Mouse (Mus musculus) retina, embryonic 14.5 days (tissue): ENCODE measurements around the gene Ceacam1.
A peak's percentile ranks its signal among the peaks of the same experiment; 100 is the strongest.
"Not testable (repeated sequence)": the region's sequence is repeated elsewhere in the genome, so short reads cannot be mapped to it uniquely, and the experiment has no call there.

Experiments used
- DNase-seq: peaks from one replicate; pipeline ENCODE4 v3.0.0-alpha.2; 2015; ENCODE audit warnings: low spot score

The Ceacam1 gene

DNA sequence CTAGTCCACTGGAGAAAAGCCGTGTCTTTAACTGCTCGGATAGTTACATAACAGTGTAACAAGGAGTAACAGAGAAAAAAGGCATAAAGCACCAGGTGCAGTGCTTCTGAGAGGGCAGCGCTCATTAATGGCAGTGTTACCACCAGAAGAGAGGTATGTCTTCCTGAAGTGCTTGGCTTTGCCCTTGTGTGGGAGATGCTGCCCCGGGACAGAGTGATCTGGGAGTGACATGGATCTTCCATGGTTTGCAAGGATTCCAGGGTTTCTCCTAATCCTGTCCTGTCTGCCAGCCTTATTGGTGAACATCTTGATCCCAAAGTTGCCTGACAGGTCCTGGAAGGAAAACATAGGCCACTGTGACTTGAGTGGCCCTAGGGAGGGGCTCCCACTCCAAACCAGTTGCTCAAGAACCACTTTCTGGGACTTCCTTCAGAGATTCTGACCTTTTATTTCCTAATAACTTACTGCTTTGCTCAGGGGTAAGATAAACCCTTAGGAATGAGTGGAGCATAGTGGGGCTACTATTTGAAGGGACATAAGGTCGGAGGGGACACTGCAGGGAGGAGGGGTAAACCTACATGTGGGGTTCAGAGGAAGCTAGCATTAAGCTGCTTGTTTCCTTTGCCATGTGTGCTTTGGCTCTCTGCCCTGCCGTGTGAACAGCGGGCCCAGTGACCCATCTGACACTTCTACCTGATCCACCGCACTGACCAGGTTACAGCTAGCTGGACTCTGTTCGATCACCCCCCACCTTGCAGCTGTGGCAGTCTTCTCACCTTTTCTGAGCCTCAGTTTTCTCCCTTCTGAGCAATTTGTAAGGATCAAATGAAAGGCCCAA is 37.2 kb downstream of the Ceacam1 start:
- no peak for DNase-seq

DNA sequence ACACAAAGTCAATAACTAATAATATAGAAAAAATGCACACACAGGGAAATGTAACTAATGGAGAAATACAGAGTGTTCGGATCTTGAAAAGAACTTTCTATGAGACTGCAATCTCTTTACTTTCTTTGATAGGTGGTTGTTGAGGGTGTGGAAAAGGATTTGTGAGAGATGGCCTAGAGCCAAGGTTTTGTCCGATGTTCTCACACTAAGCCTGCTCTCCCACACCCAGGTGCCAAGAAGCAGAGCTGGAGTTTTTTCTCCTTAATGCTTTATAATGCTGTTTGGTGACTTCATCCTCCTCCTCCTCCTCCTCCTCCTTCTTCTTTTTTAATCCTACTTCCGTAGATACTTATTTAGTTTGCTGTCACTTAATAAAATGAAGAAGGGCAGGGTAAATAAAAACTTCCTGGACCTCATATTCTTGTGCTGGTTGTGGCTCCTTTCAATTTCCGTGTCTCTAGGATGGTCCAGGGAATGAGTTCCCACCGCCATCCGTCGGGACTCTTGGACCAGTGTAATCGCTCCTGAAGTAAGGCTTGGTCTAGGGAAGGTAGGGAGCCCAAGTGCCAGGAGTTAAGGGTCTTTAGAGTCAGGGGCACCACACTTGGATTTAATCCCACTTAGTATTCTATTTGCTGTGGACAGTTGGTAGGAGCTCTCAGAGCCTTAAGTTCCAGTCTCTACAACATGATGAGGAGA is 38.1 kb downstream of the Ceacam1 start:
- DNase-seq: no peak

DNA sequence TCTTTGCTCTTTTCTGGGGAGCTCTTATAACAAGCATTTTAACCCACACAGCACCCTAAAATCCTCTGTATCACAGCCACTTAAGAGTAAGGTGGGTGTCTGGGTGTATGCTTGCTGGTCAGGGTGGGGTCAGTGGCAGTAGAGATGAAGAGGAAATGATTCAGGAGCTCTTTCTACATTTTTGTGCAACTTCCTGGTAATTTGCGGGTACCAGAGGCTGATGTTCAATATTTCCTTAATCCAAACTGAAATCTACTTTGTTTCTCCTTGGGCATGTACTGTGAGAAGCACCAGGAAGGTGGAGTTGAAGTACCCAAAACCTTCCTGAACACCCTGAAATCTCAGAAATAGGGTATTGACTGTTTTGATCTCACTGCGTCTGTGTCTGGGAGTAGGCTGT is 40.7 kb downstream of the Ceacam1 start:
- DNase-seq: no peak

- DNase-seq: no peak
Measured at GRCm38 (mm10) chr7:25436226-25436625, 41.2 kb downstream of the Ceacam1 start.

- no peak for DNase-seq
Measured at GRCm38 (mm10) chr7:25435546-25435851, 41.9 kb downstream of the Ceacam1 start.

DNA sequence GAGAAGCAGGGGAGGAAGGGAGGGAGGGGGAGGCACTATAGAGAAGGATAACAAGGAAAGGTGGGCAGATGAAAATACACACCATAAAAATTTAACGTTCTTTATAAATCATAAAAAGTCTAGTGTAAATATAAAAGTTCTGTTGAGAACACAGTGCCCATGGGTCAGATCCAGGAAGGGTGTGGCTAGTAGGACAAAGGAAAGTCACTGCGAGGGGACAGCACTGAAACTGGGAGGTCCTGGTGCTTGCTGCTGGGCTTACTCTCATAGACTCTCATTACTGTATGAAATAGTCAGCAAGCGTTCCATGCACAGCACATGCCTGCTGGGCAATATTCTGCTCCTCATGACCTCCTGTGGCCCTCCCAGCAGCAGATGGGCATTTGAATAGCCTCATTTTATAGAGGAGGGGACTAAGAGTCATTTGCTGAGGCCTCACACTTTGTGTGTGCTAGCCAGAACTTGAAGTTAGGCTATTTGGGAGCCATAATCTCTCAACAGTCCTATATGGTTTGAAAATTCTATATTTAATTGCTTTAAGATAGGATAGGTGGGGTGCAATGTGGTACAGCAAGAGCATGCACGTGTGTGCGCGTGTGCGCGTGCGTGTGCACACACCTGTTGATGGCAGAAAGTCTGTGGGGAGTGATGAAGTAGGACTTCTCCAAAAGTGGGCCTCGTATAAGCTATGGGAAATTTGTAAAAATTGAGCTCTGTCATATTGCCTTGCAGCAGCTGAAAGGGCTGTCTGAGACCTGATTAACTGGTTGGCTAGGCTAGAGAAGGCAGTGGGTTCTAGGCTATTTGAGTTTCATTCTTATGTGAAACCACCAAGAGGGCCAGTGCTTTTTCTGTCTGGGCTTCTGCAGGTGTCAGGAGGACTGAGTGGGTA is 42.5 kb downstream of the Ceacam1 start:
- peak; percentile 10 for DNase-seq

GRCm38 (mm10) chr7:25433781-25434560 is 43.4 kb downstream of the Ceacam1 start:
- DNase-seq: no peak

DNA sequence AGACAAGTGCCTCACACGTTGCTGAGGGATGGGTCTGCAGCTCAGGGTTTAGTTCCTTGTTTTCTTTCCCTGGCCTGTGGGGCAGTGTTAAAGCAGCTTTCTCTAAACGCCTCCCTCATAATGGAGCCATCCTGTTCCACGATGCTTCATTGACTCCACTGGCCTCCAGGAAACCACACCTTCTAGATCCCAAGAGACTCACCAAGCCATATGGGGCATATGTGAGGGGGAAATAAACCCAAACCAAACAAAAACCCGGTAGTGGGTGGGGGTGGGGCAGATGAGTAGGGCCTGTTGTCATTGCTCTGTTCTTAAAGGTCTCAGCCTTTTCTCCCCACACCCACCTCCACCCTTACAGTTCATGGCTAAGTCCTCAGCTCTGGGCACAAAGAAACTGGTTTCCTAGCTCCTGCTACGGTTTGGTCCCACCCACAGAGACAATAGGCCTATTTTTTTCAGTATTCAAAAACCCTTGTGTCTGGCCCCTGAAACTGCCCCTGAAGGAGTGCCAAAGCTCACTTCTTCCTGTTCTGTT is 44.3 kb downstream of the Ceacam1 start:
- peak; percentile 20 for DNase-seq

GRCm38 (mm10) chr7:25432381-25432780 is 45.0 kb downstream of the Ceacam1 start:
- DNase-seq: no peak

DNA sequence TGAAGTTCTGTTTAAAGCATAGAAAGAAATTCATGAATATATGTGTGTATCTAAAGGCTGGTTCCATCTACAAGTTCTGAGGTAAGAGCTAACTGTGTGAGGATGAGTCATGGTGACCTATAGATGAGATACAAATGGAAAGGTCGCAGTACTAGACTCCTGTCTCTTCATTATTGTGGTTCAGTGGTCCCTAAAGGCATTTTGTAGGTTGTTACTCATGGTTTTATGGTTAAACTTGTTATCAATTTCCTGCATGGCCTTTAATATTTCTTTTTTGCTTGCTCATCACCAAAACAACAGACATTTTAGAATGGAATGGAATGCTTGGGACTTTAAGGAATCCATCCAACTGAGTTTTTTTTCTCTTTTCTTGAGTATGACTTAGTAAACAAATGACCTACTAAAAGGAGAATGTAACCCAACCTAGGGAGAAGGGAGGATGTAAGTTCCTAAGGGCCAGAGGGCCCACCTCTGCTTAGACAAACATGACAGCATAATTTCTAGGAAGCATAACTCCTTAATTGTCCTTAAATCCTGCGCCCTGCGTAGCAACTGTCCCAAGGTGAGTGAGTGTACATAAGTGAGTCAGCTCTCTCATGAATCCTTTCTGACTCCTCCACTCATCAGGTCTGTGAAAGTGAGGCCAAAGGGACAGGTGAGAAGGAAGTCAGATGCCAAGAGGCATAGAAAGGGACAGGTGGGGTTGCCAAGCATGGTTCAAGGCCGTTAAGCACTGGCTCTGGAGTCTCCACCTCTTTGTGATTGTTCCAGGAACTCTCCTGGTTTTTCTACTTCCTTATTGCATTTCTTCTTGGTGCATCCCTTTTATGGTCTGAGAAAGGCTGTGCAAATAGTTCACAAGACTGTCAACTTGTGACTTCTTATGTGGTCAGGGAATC is 47.3 kb downstream of the Ceacam1 start:
- no peak for DNase-seq

DNA sequence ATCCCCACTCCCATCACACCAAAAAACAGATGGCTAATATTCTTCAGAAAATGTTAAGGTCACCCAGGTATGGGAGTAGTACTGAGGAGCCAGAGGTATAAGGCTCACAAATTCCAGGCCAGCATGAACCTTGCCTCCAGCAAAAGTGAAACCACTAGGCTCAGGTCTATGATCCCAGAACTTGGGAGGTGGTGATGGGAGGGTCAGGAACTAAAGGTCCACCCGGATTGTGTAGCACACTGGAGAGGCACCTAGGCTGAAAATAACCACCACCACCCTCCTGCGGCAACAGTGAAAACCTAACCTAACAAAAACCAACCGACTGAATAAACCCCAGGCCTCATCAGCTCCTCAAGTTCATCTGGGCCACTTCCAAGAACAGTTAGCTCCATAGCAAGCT is 49.1 kb downstream of the Ceacam1 start:
- DNase-seq: no peak

- DNase-seq: no peak
Measured at GRCm38 (mm10) chr7:25427144-25427543, 50.3 kb downstream of the Ceacam1 start.

DNA sequence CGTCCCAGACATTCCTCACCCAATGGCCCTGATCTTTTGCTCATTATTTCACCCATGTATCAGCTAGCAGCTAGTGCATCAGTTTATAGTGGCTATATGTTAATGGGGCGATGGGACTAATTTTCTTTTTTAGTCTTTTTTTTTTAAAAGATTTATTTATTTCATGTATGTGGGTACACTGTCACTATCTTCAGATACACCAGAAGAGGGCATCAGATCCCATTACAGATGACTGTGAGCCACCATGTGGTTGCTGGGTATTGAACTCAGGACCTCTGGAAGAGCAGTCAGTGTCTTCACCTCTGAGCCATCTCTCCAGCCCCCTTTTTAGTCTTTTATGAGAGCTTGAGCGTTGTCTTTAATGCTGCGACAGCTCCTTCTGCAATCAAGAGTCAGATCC is 51.0 kb downstream of the Ceacam1 start:
- DNase-seq: not testable (repeated sequence)

GRCm38 (mm10) chr7:25424429-25424828 is 53.0 kb downstream of the Ceacam1 start:
- DNase-seq: peak; percentile 94

GRCm38 (mm10) chr7:25422286-25422841 is 55.0 kb downstream of the Ceacam1 start:
- DNase-seq: no peak

DNA sequence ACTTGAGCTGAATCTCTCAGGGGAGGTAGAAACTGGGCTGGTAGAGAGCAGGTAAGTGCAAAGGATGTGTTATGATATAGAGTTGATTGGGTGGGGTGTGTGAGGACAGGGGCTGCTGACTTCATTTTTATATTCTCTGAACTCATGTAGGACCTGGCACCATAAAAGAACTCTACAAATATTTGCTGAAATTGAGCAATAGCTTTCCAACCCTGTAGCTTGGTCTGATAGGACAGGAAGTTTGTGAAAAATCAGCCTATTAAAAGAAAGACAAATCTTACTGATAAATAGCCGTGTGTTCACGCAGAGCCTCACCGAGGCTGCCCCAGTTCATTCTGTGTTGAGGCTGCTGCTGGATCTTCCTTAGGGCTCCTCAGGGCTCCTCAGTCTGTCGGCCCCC is 57.5 kb downstream of the Ceacam1 start:
- no peak for DNase-seq

GRCm38 (mm10) chr7:25419536-25419935 is 57.9 kb downstream of the Ceacam1 start:
- no peak for DNase-seq

DNA sequence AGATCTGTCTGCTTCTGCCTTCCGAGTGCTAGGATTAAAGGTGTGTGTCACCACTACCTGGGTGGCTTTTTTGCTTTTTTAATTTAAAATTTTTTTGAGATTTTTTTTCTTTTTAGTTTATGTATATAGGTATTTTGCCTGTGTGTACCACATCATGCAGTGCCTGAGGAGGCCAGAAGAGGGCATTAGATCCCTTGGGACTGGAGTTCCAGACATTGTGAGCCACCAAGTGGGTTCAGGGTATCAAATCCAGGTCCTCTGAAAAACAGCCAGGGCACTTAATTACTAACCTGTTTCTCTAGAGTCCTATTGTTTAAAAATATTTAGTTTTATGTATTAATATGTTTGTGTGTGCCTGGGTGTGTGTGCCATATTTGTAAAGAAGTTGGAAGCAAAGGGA is 59.8 kb downstream of the Ceacam1 start:
- DNase-seq: peak; percentile 64

DNA sequence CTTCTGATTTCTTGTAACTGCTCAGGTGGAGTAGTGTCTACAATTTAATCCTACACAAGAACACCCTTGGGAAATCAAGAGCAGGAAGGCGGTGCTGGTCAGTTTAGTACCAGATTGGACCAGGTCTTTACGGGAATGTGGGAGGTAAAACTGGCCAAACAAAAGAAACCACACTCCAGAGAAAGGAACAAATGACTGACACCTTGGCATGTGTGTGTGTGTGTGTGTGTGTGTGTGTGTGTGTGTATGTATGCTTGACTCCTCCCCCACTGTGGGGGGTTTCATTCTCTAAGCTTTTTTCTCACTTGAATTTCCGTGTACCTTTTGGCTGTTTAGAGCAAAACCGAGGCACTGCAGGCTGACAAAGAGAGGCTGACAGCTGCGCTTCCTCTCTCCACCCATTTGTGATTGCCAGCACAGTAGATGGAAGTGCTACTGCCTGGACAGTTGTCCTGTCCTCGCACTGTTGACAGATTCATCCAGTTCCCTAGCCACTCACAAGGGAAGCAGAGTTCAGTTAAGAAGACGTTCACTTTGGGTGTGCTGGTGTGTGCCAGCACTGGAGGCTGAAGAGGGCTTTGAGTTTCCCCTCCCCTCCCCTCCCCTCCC is 64.5 kb downstream of the Ceacam1 start, which contains the start of gene Cxcl17:
Cxcl17 (minus strand) TSS at position 54 of the 609 bp plus-strand sequence.
- DNase-seq: no peak

- no peak for DNase-seq
Measured at GRCm38 (mm10) chr7:25411861-25412260, 65.5 kb downstream of the Ceacam1 start.
